Mouse (Mus musculus) G1E (cell line): ENCODE results near the gene Pcdh15. TPM values are rescaled to one million over a fixed set of nuclear protein-coding genes. Genes with fewer than 3 reads are reported as not detected.

Experiments
- ATAC-seq: 2 replicates; pipeline ENCODE4 v1.8.0; 2016; ENCODE audit warnings: mild to moderate bottlenecking; ENCODE audit not compliant: insufficient number of reproducible peaks, poor library complexity, low FRiP score, severe bottlenecking; ENCODE audit errors: extremely low read depth
- DNase-seq: peaks from one replicate; pipeline ENCODE4 v3.0.0; 2012; ENCODE audit warnings: low spot score
- H3K27me3 ChIP-seq: 2 replicates; pipeline ENCODE4 v1.6.1; 2012; ENCODE audit warnings: mild to moderate bottlenecking, low read length, inconsistent platforms; ENCODE audit not compliant: insufficient read depth
- H3K36me3 ChIP-seq: replicated peaks from 2 replicates; pipeline ENCODE3; 2012; ENCODE audit warnings: mild to moderate bottlenecking, inconsistent platforms
- H3K4me1 ChIP-seq: 2 replicates; pipeline ENCODE4 v1.6.1; 2012; ENCODE audit warnings: low read depth, low read length, inconsistent platforms, mixed read lengths; ENCODE audit not compliant: insufficient read depth
- H3K4me3 ChIP-seq: 2 replicates; pipeline ENCODE4 v1.5.1; 2012; ENCODE audit warnings: low read depth, mild to moderate bottlenecking, inconsistent platforms, low read length, moderate library complexity, mixed read lengths
- H3K9me3 ChIP-seq: replicated peaks from 2 replicates; pipeline ENCODE4 v1.6.1; 2012; ENCODE audit warnings: inconsistent platforms
- CTCF ChIP-seq: IDR thresholded peaks from 2 replicates; pipeline ENCODE4 v1.5.1; 2012; ENCODE audit warnings: low read depth, low read length, inconsistent platforms, mixed read lengths
- GATA1 ChIP-seq: IDR thresholded peaks from 2 replicates; pipeline ENCODE4 v1.6.1; 2012; ENCODE audit warnings: borderline replicate concordance, low read length, inconsistent platforms, mixed read lengths
- GATA2 ChIP-seq: IDR thresholded peaks from 2 replicates; pipeline ENCODE4 v1.6.1; 2012; ENCODE audit warnings: low read depth, low read length, inconsistent platforms, borderline replicate concordance
- POLR2AphosphoS5 ChIP-seq: IDR thresholded peaks from 2 replicates; pipeline ENCODE4 v1.6.1; 2012; ENCODE audit warnings: low read depth, low read length, inconsistent platforms; ENCODE audit not compliant: insufficient replicate concordance
- TAL1 ChIP-seq: conservative IDR thresholded peaks from 2 replicates; pipeline ENCODE4 v1.6.1; 2012; ENCODE audit warnings: low read depth, low read length, inconsistent platforms, mixed read lengths
- polyA plus RNA-seq: library from polyadenylated mRNA; stranded (reverse); fragments of >175 nt; gene quantifications from 2 replicates; pipeline ENCODE4 v1.2.3, GENCODE M21; 2012
- total RNA-seq, 2 experiments: library from RNA; stranded (forward) in 1 of 2; stranded (reverse) in 1 of 2; fragments of 200-1000 nt in 1 of 2; fragments of >200 nt in 1 of 2; fragmentation: Nextera tagmentation in 1 of 2; gene quantifications; 2 replicates each; pipeline ENCODE4 v1.2.3; 2014 to 2017

Pcdh15 gene
- total and polyA plus RNA-seq, 3 experiments, result 0.38 TPM; not detected in 2

- Histone ChIP-seq H3K36me3 (no peaks in the 10 kb centered on the region), H3K9me3 (peaks cover 6% of the 10 kb centered on the region; the same call in 1 of the 2 replicates), H3K27me3 (no peaks in the 10 kb centered on the region), H3K4me1 (no peaks in the 10 kb centered on the region), H3K4me3 (no peak overlapping the region)
- no peak for TF ChIP-seq TAL1
- TF ChIP-seq POLR2AphosphoS5, result no peak
- TF ChIP-seq GATA1, result no peak
- no peak for TF ChIP-seq CTCF
- no peak for TF ChIP-seq GATA2
- ATAC-seq (no peak), DNase-seq (no peak)
These were observed 326.3 kb downstream of the Pcdh15 start for GRCm38 (mm10) chr10:73425408-73425807.

DNA sequence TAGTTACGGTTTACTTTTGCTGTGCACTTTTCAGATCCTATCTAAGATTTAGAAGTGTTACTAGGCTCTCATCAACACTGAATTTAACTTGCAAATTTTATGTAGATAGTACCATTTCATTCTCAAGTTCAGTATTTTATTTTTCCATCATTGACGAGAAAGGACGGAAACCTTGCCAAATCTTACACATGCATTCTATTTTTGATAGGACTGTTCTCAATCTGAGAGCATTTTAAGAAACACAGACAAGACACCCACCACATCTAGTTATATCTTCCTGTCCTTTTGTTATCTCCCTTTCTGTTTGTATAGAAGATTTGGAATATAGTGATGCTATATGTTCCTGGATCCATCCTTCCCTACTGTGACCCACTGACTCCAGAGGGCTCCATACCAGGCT, 332.2 kb downstream of the Pcdh15 start:
- DNase-seq, result no peak
- no peak overlapping the region for H3K4me3 ChIP-seq
- ATAC-seq, result no peak
- H3K9me3 ChIP-seq, result peaks cover 2% of the 10 kb centered on the region; the same call in 1 of the 2 replicates
- H3K4me1 ChIP-seq, result no peaks in the 10 kb centered on the region
- no peaks in the 10 kb centered on the region for H3K27me3 ChIP-seq
- TF ChIP-seq GATA1 (no peak), POLR2AphosphoS5 (no peak), GATA2 (no peak), TAL1 (no peak), CTCF (no peak)
- no peaks in the 10 kb centered on the region for H3K36me3 ChIP-seq

- H3K9me3 ChIP-seq, result peaks cover 8% of the 10 kb centered on the region
- H3K4me3 ChIP-seq, result no peak overlapping the region
- no peaks in the 10 kb centered on the region for H3K36me3 ChIP-seq
- ATAC-seq, result no peak
- H3K4me1 ChIP-seq, result no peaks in the 10 kb centered on the region
- no peaks in the 10 kb centered on the region for H3K27me3 ChIP-seq
- DNase-seq, result no peak
- no peak for TF ChIP-seq POLR2AphosphoS5
- TF ChIP-seq GATA1, result no peak
- TF ChIP-seq GATA2, result no peak
- no peak for TF ChIP-seq CTCF
- no peak for TF ChIP-seq TAL1
These were observed 384.9 kb downstream of the Pcdh15 start for GRCm38 (mm10) chr10:73484082-73484481.

DNA sequence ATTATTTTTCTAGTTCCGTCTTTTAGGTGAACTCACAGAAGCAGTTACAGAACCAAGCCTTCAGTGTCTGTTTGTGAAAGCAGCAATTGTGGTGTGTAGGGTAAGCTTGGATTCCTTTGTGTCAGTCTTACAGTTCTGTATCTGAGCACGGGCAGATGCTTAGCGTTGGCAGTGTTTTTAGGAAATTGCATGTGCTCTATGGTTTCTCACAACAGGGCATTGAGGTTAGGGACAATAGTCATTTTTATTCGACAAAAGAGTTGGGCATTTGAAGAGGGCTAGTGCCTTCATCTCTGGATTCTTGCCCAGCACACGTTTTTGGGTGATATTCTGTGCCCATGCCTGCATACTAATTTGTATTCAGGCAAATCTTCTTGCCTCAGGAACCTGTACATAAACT, 392.5 kb downstream of the Pcdh15 start:
- H3K27me3 ChIP-seq, result no peaks in the 10 kb centered on the region
- no peaks in the 10 kb centered on the region for H3K4me1 ChIP-seq
- no peaks in the 10 kb centered on the region for H3K36me3 ChIP-seq
- ATAC-seq (no peak), DNase-seq (no peak)
- H3K4me3 ChIP-seq, result no peak overlapping the region
- no peak for TF ChIP-seq GATA2
- no peak for TF ChIP-seq CTCF
- TF ChIP-seq TAL1, result no peak
- TF ChIP-seq GATA1, result no peak
- no peak for TF ChIP-seq POLR2AphosphoS5
- H3K9me3 ChIP-seq, result peaks cover 6% of the 10 kb centered on the region; the same call in 1 of the 2 replicates

DNA sequence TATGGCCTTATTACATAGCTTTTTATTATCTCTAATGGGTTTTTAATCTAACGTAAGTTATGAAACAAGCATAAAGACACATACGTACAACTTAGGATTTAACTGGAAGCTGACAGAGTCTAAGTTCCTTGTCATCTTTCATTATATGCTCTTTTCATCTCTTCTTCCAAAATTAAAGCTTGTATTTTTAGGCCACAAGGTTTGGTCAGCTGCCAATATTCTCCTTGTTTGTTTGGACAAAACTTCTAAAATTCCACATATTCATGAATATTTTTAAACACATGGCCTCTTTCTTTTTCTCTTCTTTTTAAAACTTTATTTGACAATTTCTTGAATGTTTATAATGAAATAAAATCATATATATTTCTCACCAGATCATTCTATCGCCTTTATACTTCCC, 415.7 kb downstream of the Pcdh15 start:
- Histone ChIP-seq H3K4me3 (no peak overlapping the region), H3K36me3 (no peaks in the 10 kb centered on the region), H3K9me3 (no peaks in the 10 kb centered on the region), H3K4me1 (no peaks in the 10 kb centered on the region), H3K27me3 (no peaks in the 10 kb centered on the region)
- TF ChIP-seq CTCF, result no peak
- ATAC-seq (no peak), DNase-seq (no peak)

GRCm38 (mm10) chr10:73515742-73516141, 416.6 kb downstream of the Pcdh15 start:
- DNase-seq (no peak), ATAC-seq (no peak)
- TF ChIP-seq CTCF, result no peak
- TF ChIP-seq TAL1, result no peak
- no peak for TF ChIP-seq POLR2AphosphoS5
- TF ChIP-seq GATA1, result no peak
- no peak for TF ChIP-seq GATA2
- no peaks in the 10 kb centered on the region for H3K4me1 ChIP-seq
- no peak overlapping the region for H3K4me3 ChIP-seq
- H3K9me3 ChIP-seq, result no peaks in the 10 kb centered on the region
- no peaks in the 10 kb centered on the region for H3K27me3 ChIP-seq
- H3K36me3 ChIP-seq, result no peaks in the 10 kb centered on the region

DNA sequence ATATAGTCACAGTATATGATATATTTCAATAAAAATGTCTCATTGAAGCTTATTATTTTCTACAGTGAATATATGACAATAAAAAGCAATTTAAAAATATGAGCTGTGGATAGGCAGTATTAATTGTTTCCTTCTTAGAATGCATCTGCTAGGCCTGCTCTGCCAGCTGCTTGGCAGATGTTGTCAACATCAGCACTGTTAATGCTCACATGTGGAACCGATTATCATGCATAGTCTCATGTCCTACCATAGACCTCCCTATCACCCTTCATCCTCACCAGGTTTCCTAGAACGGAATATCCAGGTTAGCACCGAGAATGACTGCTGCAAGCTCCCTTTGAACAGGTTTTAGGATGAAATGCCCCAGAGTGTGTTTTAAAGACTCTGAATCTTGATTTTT, 420.3 kb downstream of the Pcdh15 start:
- Histone ChIP-seq H3K4me1 (no peaks in the 10 kb centered on the region), H3K27me3 (no peaks in the 10 kb centered on the region), H3K9me3 (0 out of 2 replicates have a peak, but pooled peaks cover 2% of the 10 kb centered on the region), H3K4me3 (no peak overlapping the region), H3K36me3 (no peaks in the 10 kb centered on the region)
- ATAC-seq (no peak), DNase-seq (no peak)
- no peak for TF ChIP-seq CTCF
- TF ChIP-seq TAL1, result no peak
- TF ChIP-seq GATA1, result no peak
- TF ChIP-seq GATA2, result no peak
- TF ChIP-seq POLR2AphosphoS5, result no peak
